Mouse (Mus musculus) thymus, postnatal 0 days (tissue): ENCODE measurements at regions not wholly inside any gene's neighbourhood (a gene's known extent, or its start where the extent isn't known, plus 50 kb on each side); places are given as distances from the start of the nearest gene placed in this dataset.

ENCODE experiments used
- DNase-seq: peaks from one replicate; pipeline ENCODE4 v3.0.0-alpha.2; 2015; ENCODE audit warnings: low spot score

- DNase-seq: no peak
Measured at GRCm38 (mm10) chr10:98291617-98292016, 565.1 kb upstream of the C030005K15Rik start.

GRCm38 (mm10) chr10:98292140-98292539, 565.6 kb upstream of the C030005K15Rik start:
- no peak for DNase-seq

GRCm38 (mm10) chr10:98305667-98306066, 579.1 kb upstream of the C030005K15Rik start:
- no peak for DNase-seq

GRCm38 (mm10) chr10:98309667-98310066, 583.1 kb upstream of the C030005K15Rik start:
- no peak for DNase-seq

- DNase-seq: no peak
Measured at GRCm38 (mm10) chr10:98311403-98311802, 584.8 kb upstream of the C030005K15Rik start.

GRCm38 (mm10) chr10:98318416-98318815, 591.9 kb upstream of the C030005K15Rik start:
- DNase-seq: no peak

GRCm38 (mm10) chr10:98323846-98324245, 590.4 kb upstream of the Atp2b1 start:
- no peak for DNase-seq

- DNase-seq: no peak
Measured at GRCm38 (mm10) chr10:98324591-98324990, 589.6 kb upstream of the Atp2b1 start.

- DNase-seq: no peak
Measured at GRCm38 (mm10) chr10:98325720-98326119, 588.5 kb upstream of the Atp2b1 start.

GRCm38 (mm10) chr10:98332682-98333081, 581.5 kb upstream of the Atp2b1 start:
- no peak for DNase-seq

- no peak for DNase-seq
Measured at GRCm38 (mm10) chr10:98333411-98334067, 580.7 kb upstream of the Atp2b1 start.

GRCm38 (mm10) chr10:98343827-98344226, 570.4 kb upstream of the Atp2b1 start:
- no peak for DNase-seq

GRCm38 (mm10) chr10:98349466-98349865, 564.7 kb upstream of the Atp2b1 start:
- DNase-seq: no peak

- DNase-seq: no peak
Measured at GRCm38 (mm10) chr10:98350318-98350926, 563.8 kb upstream of the Atp2b1 start.

GRCm38 (mm10) chr10:98352061-98352460, 562.1 kb upstream of the Atp2b1 start:
- DNase-seq: no peak

- DNase-seq: no peak
Measured at GRCm38 (mm10) chr10:98354486-98354885, 559.7 kb upstream of the Atp2b1 start.

- DNase-seq: no peak
Measured at GRCm38 (mm10) chr10:98364604-98365003, 549.6 kb upstream of the Atp2b1 start.

GRCm38 (mm10) chr10:98372561-98372960, 541.6 kb upstream of the Atp2b1 start:
- no peak for DNase-seq

GRCm38 (mm10) chr10:98373314-98373713, 540.9 kb upstream of the Atp2b1 start:
- DNase-seq: no peak

GRCm38 (mm10) chr10:98374684-98375083, 539.5 kb upstream of the Atp2b1 start:
- no peak for DNase-seq

GRCm38 (mm10) chr10:98388543-98388942, 525.7 kb upstream of the Atp2b1 start:
- no peak for DNase-seq

- DNase-seq: no peak
Measured at GRCm38 (mm10) chr10:98399864-98400263, 514.3 kb upstream of the Atp2b1 start.
